Mouse (Mus musculus): ENCODE measurements at regions not wholly inside any gene's neighbourhood (a gene's known extent, or its start where the extent isn't known, plus 50 kb on each side); places are given as distances from the start of the nearest gene placed in this dataset.
"Not testable (repeated sequence)": the region's sequence is repeated elsewhere in the genome, so short reads cannot be mapped to it uniquely, and the experiment has no call there.

GRCm38 (mm10) chr16:73155447-73155846 lies 847.3 kb downstream of the Robo1 start:
- DNase-seq, result no peak

GRCm38 (mm10) chr16:73127927-73128326 lies 819.8 kb downstream of the Robo1 start:
- DNase-seq, result not testable (repeated sequence)

- no peak for DNase-seq
These were observed 812.5 kb downstream of the Robo1 start for GRCm38 (mm10) chr16:73120568-73120967.

GRCm38 (mm10) chr16:73117338-73117737 lies 809.2 kb downstream of the Robo1 start:
- no peak for DNase-seq

GRCm38 (mm10) chr16:73108021-73108452 lies 799.9 kb downstream of the Robo1 start:
- no peak for DNase-seq

- DNase-seq, result no peak
These were observed 799.5 kb downstream of the Robo1 start for GRCm38 (mm10) chr16:73107608-73108007.

- DNase-seq, result peak; percentile 61
These were observed 797.4 kb downstream of the Robo1 start for GRCm38 (mm10) chr16:73105496-73105895.

- DNase-seq, result no peak
These were observed 792.2 kb downstream of the Robo1 start for GRCm38 (mm10) chr16:73100273-73100672.

- peak; percentile 17 for DNase-seq
These were observed 790.7 kb downstream of the Robo1 start for GRCm38 (mm10) chr16:73098760-73099159.

- DNase-seq, result peak; percentile 64
These were observed 789.1 kb downstream of the Robo1 start for GRCm38 (mm10) chr16:73097176-73097575.

GRCm38 (mm10) chr16:73096091-73097083 lies 788.3 kb downstream of the Robo1 start:
- no peak for DNase-seq
